Mouse (Mus musculus) left cerebral cortex, adult 8-10 months (tissue): Measurements from ENCODE around the gene Hoxb9. TPM values are rescaled to one million over a fixed set of nuclear protein-coding genes. Genes with fewer than 3 reads are reported as not detected.

Experiments used
- DNase-seq, 2 experiments: peaks; one replicate each; pipeline ENCODE4 v3.0.0; 2022; ENCODE audit warnings: low spot score in 2 of 2
- total RNA-seq, 4 experiments: library from RNA; stranded (reverse); gene quantifications; 2 replicates each; pipeline ENCODE4 v1.2.4; 2022

The Hoxb9 gene
- under 1 TPM in 1 of 4 experiments, not detected in 3; 0.16 TPM for total RNA-seq

DNA sequence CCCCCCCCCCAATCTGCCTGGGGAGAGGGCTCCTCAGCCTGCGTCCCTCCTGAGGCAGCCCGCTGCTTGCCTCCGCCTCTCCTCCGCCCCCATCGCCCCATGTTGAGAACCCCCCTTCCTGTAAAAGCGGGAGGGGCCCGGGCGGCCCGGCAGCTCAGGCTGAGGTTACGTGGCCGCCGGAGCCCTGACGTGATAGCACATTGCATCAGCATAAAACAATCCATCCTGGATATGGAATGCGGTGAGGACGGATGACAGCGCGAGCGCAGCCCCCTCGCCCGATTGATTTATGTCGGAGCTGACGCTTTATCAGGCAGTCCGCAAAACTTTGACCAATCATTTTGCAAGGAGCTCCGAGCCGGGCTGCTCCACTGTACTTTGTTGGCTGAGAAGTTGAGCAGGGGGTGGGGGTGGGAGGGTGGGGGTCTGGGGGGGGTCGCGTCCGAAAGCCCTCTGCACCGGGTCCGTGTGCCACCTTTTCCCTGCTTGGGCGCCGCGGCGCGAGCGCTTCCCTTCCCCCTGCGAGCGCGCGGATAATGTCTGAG is at the start of gene Hoxb9:
Gene Hoxb9, plus strand, starts transcription at position 462 of the 545 bp plus-strand sequence.
- no peak for DNase-seq

DNA sequence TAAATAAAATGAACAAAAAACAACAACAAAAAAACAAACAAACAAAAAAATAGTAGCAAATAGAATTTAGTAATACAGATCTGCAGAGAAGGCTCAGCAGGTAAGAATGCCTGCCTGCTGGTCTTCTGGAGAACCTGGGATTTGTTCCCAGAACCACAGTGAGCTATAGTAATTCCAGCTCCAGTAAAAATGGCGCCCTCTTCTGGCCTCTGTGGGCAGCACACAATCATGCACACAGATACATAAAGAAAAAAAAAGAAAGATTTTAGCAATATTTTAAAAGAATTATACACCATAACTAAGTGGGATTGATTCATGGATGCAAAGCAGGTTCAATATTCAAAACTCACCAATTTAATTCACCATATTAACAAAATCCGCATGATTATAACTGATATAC is 47.4 kb upstream of the Hoxb9 start:
- no peak for DNase-seq

DNA sequence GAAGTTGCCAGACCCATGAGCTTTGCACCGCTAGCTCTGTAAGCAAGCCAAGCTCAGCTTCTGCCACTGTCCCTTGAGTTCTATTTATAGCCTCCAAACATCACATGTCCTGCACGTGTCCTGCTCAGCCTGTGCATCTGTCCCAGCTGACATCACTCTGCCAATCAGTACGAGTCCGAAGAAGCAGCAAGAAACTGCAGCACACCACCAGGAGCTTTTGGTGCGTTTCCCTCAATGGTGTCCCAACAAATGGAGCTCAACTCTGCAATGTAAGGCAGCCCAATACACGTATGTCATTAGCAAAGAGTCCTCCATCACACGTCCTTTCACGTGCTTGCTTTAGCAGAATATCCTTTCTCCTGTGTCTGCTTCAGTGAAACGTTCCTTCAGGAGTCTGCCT is 43.6 kb upstream of the Hoxb9 start:
- no peak for DNase-seq

DNA sequence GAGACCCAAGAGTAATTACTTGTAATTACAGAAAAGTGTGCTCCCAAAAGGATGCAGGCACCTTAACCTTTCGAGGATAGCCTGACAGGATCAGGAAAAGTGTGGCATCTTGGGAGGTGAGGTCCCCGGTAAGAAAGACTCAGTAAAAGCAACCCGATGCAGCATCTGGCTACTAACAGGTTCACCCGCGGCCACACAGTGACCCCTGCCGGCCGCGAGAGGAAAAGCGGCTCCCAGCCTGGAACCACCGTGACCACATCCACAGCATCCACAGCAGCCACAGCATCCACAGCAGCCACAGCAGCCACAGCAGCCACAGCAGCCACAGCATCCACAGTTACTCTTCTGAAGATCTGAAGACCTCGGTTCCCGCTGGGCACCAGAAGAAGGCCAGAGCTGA is 36.4 kb upstream of the Hoxb9 start:
- DNase-seq, result no peak

DNA sequence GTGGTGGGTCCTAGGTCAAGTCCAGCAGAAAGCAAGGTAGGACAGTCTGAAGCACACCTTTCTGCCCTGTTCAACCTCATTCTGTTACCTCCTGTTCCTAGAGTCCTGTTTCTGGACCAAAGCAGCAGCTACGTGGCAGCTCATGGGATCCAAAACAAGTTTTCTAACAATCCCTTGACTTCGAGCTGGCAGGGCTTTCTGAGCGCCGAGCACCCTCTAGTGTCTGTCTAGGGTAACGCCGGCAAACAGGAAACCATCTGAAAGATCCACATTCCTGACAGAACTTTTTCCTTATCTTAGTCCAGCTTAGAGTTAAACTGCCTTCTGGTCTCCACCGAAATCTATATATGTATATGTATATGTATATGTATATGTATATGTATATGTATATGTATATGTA is 31.0 kb upstream of the Hoxb9 start:
- DNase-seq, result no peak

DNA sequence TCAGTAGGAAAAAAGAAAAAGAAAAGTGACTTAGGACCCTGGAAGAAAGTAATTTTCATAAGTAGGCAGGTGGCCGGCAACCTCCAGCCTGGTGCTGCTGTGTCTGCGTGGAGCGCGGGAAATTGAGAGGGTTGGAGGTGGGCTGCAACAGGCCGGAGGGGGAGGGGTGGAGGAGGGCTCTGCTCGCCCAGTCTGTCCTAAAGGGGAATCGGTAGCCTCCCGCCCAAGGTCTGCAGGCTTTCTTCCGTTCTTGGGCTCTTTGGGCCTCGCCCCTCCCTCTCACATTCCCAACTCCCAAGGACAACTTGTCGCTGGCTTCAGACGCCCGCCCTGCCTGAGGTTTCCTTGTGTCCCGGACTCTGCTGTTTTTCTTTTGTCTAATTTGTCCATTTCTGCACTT is 20.4 kb upstream of the Hoxb9 start:
- DNase-seq, result no peak

DNA sequence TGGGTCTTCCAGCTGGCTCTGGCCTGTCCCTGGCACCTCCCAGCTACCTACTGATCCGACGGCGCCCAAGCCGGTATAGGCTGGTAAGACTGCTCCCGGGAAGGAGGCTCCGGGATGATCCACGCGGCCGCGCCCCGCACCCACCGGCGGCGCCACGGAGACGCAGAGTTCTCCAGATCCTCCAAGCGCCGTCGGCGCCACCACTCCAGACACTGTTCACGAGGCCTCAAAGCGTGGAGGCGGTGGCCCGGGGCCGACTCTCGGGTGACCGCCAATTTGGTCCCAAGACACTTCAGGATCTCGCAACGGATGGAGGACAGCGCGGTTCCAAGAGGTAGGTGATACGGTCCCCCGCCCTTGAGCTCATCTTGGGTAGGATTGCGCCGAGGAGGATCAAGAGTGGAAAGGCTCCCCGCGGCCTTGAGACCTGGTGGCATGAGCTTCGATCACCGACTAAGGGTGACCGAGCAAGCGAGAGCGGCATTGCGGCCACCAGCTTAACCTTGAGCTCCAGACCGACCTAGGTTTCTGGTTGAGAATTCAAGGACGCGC is 19.7 kb upstream of the Hoxb9 start:
- no peak for DNase-seq

DNA sequence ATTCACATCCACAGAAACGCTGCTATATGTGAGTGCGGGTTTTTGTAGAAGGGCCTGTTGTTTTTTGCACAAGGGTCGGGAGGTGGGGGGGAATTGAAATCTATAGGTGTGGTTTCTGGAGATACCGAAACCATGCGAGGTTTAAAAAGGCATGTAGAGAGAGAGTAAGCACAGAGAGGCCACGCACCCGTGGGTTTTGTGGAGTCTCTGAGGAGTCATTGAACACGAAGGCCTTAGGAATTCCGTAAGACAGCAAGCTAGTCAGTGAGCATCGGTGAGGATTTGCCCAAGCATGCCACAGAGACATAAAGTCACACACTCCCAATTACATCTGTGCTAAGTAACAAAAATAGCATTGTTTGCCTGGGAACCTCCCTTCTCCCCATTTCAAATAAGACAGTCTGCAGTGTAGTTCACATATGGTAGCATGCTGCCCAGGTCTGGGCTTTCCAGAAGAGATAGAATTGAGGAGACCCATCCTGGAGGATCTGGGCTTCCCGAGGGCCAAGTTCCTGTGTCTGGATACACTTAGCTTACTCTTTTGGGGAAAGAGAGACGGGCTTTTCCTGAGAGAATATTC is 18.6 kb upstream of the Hoxb9 start:
- DNase-seq, result no peak

DNA sequence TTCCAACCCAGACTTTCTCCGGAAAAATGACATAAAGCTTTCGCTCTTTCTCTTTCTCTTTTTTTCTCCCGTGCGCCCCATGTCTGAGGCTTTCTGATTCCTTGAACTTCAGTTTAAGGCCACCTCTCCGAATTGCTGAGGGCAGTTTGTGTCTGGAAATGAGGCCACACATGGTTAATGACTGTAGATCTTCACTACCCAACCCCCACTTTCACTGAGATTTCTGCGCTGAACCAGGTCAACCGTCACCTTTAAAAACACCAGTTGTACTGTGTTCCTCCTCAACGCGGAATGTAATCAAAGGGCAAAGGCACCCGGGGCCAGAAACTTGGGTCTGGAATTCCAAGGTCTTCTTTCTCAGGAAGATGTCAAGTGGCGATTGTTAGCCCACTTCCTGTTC is 17.0 kb upstream of the Hoxb9 start:
- DNase-seq, result no peak

DNA sequence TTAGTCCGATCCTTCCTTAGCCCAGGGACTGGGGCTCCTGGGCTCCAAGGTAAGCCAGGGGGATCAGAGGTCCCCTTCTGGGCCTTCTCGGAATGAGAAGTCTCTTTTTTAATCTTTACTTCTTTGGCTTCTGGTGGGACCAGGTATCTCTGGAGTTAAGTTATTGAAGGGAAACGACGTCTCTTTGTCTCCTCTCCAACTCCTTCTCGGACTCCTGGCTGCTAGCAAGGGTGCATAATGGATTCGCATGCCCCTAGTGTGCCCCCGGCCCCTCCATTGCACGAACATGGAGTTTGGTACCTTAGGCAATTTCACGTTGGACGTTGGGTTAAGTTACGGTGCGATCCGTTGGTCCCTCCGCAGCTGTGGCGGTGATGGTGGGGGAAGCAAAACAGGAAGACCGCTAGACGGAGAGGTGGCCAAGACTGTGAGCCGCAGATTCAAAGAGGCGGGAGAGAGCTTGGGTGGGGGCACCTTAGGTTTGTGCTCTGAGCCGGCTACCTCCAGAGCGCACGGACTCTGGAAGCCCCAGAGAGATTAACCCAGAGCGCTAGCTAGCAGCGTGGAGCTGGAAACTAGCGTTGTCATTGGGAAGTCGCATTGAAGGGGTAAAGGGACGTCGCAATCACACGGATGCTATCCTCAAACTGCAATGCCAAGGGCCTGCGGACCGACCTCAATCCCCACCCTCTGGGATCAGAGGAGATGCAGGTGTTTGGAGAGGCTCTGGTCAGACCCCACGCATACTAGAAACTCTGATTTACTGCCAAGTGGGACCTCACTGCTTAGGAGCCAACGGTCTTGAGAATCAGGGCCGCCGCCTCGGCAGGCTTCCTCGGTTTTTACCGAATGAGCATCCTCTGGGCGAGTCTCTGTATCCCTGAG is 15.9 kb upstream of the Hoxb9 start:
- no peak for DNase-seq

DNA sequence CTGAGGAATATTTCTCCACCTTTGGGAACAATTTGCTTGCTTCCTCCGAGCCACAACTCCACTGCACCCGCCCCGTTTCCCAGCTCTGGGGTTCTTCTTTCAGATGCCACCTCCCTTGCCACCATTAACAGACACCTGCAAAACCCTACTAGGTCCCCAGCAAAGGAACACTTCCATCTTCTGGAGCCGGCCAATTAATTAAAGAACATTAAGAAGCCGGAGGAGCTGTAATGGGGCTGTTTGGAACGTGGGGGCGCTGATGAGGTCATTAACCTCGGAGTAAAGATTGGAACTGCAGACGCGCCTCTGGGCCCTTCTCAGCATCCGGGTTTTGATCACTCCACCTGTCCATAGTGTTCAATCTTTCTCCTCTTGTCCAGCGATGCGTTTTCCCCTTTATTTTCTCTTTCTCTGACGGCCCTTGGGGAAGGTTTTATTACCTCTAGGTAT is 15.2 kb upstream of the Hoxb9 start:
- DNase-seq, result no peak

DNA sequence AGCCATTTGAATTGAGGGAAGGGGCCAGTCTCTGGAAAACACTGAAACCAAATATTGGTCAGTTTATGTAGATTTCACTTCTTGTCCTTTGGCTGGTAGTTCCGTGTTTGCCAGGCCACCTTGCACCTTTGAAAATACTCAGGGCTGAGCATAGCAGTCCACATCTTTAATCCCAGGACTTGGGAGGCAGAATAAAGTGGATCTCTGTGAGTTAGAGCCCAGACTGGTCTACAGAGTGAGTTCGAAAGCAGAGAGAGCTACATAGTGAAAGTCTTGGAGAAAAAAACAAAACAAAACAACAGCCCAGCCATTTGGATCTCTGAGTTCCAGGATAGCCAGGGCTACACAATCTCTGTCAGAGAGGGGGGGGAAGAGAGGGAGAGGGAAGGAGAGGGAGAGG is 14.1 kb upstream of the Hoxb9 start:
- no peak for DNase-seq

DNA sequence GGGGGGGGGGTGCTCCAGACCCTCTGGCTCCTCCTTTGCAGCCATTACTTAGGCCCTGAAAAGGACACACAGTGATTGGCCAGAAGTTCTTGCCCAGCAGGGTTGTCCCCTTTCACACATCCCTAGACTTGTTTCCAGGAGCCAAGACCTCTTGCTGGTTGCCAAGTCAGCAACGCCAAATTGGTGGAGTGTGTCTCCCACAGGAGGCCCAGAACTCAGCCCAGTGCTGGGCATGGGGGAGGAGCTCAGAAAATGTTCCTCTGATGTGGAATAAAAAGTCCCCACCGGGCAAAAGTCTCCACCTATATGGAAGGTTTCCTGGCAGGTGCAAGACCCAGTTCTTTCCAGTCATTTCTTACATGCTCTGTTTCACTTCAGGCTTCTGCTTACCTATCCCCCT is 12.2 kb upstream of the Hoxb9 start:
- DNase-seq, result no peak

DNA sequence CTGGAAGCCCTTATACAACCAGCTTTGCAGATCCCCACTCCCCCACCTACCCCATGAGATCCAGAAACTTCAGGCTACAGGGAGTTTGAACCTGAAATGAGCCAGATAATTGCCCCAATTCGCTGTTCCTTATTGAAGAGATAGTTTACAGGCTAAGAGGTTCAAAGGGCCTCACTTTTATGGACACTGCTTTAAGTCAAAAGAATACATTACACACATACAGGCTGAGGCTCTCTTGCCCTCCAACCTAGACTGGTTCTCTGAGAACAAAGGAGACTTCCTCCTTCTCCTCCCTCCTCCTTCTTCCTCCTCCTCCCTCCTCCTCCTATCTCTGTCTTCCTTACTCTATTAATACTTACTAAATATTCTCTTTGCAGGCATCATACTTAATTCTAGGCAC is 11.7 kb upstream of the Hoxb9 start:
- DNase-seq, result no peak

DNA sequence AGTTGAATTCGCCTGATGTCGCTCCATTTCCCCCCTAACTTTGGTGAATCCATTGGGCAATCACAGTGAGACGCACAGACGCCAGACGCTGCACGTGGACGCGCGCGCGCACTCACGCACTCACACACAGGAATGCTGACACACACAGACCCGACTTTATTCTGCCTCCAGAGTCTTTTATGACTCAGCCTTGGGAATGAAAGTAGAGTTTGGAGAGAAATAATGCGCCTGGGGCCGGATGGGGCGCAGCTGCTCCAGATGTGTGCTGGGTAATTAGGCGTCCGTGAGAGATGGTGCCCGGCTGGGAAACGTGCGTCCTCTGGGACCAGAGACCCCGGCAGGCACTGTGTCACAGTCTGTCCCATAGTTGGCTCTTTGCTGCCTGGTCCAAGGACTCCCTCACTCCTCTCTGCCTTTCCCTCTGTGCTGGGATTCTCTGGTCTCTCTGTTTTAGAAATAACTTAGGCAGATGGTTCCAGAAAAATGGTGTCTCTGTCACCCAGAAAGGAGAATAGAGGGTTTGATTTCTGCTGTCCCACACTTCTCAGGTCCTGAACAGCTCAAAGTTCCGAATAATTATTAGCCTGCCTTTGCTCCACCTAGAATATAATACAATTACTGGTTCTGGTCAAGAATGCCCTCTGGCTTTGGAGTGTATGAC is 10.8 kb upstream of the Hoxb9 start:
- DNase-seq, result no peak

DNA sequence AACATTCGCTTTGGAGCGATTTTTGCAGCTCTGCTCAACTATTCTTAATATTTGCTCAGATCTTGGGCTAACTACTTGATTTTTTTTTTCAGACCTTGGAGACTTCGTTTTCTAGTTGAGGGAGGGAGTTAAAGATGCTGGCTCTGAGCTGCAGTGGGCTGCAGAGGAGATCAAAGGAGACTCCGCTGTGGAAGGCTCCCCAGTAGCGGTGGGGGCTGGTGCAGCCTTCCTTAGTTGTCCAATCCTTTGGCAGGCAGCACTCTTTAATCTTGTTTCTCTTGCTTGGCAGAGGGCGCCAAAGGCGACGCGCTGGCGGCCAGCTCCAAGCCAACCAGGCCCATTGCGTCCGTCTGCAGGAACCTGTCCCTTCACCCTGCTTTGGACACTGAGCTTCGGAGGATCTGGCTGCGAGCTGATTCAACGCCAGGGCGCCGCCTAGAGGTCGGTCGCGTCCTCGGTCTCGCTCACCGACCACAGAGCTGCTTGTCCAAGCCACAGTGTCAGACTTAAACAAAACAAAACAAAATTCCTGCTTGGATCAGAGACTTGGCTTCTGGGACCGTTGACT is 9.8 kb upstream of the Hoxb9 start:
- no peak for DNase-seq

DNA sequence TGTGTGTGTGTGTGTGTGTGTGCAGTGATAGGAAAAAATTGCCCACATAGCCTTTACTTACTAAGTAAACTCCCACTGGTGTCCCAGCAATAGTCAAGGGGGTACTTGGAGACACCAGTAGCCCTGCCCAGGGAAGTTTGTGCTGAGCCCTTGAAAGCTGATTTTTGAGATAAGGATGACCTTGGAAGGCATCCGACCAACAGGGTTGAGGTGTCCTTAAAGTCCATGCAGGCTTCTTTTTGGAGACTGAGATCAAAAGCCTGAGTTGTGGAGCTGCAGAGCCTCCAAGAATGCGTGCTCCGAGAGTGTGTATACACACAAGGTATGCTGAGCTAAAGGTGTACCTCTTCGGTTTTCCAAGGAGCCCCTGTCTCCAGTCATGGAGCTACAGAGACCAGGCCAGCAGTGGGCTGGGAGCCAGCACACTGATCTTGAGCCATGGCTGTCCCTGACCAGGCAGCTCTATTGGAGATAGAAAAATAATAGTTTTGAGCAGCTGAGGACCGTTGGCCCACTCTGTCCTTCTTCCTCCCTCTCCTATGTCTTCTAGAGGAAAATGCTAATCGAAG is 8.9 kb upstream of the Hoxb9 start:
- DNase-seq, result no peak

DNA sequence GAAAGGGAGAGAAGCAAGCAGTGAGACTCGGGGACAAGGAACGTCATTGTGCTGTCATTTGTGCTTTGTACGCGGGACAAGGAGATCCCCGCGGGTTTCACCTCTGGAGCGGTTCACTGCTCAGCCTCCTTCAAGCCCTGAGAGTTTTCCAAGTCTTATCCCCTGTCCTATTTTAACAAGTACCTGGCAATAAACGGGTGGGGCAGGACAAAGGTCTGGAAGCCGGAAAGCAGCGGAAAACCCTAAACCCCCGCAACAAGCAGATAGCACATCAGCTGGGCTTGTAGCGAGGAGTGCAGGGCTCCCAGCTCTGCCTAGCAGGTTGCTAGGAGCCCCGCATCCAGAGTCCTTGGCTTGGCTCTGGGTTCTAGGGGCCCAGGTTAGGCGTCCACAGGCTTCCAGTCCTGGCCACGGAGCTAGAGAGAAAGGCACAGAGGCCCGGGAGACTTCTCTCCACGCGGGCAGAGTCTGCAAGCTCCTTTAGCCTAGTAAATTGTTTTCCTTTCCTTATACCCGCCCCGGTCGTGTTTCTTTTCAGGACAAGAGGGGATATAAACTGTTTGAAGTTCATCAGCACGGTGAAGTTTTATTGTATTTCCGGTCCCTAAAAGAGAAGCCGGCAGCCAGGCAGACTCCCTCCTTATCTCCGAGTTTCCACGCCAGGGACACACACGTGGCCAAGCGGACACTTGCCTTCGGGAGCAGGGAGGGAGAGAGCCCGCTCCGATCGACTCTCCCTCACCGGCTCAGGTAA is 7.4 kb upstream of the Hoxb9 start:
- DNase-seq, result no peak

DNA sequence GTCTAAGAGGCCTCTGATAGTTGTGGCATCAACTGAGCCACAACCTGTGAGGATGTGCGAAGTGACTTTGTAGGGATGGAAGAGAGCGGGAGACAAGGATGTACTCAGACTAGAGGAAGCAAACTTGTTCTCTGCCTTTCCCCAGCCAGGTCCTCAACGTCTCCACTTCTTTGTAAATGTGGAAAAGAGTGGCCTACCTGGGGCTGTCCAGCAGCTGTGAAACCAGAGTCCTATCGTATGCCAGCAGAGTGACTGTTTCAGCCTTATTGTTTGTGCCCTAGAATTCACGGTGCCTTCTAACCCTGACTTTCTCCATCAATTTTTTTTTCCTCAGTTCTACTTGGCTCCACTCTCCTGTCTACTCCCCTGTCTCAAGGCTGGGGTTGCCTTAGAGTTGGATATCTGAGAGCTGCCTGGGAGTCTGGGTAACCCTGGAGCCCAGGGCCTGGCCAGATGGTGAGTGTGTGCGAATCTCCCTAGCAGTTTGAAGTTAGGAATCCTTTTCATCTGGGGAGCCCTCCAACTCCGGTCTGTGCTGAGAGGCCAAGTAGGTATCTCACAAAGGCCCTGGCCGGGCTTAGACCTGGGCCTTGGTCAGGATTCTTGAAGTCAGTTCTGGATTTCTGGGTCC is 6.8 kb upstream of the Hoxb9 start:
- no peak for DNase-seq

DNA sequence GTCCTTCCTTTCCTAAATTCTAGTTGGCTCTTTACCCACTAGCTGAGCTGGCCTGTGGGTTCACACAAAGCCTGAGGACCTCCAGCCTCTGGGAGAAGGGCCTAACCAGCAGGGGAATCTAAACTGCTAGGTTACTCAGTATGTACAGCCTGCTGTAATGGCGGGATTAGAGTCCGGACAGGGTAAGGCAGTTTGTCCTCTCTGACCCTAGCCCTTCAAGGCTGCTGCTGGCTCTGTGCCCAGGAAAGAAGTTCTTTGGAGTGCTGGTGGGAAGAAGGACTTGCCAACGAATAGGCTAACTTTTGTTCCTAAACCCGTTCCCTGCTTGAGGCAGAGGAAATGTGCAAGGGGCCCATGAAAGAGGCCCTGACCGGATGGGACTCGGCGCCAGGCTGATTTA is 5.3 kb upstream of the Hoxb9 start:
- no peak for DNase-seq
